Mouse (Mus musculus): ENCODE data around the gene Thbs2. TPM values are rescaled to one million over a fixed set of nuclear protein-coding genes. Genes with fewer than 3 reads are reported as not detected.
"Not testable (repeated sequence)": the region's sequence is repeated elsewhere in the genome, so short reads cannot be mapped to it uniquely, and the experiment has no call there.

Thbs2 gene
- total RNA-seq, 2 experiments from 2014 or later = 0.04 TPM

DNA sequence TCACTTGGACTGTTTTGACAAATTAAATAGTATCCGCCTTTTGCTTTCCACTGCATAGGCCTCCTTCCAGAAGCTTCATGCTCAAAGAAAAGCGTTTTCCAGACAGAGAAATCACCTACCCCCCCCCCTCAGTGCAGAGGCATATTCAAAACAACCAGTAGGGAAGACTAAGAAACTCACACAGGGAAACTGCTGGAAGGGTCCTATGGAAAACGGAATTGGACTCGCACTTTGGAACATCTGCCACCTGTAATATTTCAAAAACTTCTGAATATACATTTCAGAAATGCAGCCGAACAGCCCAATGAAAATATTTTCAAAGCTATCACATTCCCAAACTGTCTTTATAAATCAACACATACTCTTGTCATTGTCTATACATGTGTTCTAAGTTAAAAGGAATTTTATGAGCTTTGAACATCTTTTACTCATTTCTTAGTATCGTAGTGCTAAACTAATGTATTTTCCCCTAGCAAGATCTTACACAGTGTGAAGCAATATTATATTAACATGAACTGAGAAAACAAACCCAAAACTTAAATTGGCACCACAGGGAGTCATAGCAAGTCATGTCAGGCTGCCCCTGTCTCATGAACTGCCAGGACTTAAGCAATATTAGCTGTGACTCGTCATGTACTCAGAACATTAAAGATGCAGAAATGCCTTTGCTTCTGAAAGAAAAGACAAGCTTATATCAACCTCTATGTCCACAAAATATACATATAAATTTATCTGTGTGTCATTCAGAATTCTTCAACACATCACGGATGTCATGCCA, 58.3 kb downstream of the Thbs2 start:
- ATAC-seq (ENCODE audit: poor library complexity, severe bottlenecking) = no peak

DNA sequence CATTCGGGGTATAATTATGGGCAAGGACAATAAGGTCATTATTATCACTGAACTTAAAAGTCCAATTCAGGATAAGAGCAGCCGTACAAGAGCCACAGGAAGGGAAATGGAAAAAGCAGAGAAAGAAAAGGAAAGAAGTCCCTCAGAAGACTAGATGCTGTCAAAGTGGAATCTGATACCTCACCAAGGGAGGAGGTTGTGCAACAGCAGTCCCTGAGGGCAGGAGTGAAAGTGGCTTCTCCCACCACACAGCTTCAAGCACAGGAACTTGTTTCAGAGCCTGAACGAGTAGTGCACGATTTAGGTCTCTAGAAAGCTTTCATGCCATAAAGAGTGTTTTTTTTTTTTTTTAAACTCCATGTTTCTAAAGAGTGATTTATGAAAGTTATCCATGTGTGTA, 65.1 kb downstream of the Thbs2 start:
- ATAC-seq (ENCODE audit: poor library complexity, severe bottlenecking) = no peak

DNA sequence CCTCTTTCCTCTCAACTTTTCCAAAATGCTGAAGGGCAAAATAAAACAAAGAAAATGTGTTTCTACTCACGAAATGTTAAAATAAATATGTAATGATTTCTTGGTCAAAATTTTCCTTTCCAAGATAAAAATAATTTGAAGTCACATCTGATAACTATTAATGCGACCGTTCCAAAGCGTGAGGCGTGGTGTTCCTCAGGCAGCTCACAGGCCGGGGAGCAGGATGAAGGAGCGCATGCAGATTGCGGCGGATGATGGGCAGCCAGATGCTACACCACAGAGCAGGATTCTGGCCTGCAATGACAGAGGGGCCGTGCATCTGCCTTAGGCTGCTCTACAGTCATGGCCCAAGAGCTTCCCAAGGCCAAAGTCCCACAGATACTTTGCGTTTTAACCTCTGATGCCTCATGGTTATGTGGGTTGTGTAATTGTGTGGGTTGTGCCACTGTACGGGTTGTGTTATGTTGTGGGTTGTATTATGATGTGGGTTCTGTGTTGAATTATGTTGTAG, 66.2 kb downstream of the Thbs2 start:
- ATAC-seq (ENCODE audit: poor library complexity, severe bottlenecking) = no peak

DNA sequence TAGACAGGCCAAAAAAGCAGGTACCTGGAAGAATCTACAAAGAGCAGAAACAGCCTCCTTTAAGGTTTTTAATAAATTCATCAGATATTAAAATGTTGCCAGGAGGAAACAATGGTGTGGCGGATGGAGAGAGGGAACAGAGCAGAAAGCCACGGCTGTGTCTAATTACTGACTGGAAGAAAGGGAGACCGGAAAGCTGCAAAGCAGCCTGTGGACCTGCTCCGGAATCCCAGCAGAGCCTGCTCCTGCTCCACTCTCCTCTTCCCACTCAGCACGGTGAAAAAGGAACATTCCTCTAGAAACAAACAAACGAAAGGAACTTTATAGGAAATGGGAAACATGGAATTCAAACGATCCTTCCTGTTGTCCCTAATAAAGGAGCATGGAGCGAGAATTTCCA, 69.6 kb downstream of the Thbs2 start:
- ATAC-seq (ENCODE audit: poor library complexity, severe bottlenecking) = no peak

DNA sequence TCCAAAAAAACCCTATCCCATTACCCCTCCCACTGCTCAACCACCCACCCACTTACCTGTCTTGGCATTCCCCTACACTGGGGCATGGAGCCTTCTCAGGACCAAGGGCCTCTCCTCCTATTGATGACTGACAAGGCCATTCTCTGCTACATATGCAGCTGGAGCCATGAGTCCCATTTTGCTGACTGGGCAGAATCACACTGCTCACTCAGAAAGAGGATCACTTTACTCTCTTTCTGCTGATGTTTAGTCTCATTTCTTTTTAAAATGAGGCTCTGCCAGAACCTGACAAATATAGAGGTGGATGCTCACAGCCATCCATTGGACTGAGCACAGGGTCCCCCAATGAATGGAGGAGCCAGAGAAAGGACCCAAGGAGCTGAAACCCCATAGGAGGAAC, 73.0 kb downstream of the Thbs2 start:
- ATAC-seq (ENCODE audit: poor library complexity, severe bottlenecking) = not testable (repeated sequence)

DNA sequence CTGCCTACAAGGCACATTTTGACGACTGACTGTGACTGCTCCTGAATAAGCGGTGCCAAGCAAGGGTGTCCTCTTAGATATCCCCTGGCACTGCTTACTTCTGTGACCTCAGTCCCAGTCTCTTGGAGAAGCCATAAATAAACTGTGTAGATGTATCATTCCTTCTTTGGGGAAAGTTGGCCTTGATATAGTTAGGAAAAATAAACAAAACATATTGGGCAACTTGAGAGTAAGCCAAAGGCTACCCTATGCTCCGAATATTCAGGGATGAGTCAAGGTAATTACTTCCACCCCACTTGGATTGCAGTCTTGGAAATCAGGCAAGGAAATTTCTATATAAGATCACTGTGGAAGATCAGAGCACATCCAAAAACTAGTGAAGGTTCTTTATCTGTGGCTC, 74.0 kb downstream of the Thbs2 start:
- ATAC-seq (ENCODE audit: poor library complexity, severe bottlenecking) = no peak

DNA sequence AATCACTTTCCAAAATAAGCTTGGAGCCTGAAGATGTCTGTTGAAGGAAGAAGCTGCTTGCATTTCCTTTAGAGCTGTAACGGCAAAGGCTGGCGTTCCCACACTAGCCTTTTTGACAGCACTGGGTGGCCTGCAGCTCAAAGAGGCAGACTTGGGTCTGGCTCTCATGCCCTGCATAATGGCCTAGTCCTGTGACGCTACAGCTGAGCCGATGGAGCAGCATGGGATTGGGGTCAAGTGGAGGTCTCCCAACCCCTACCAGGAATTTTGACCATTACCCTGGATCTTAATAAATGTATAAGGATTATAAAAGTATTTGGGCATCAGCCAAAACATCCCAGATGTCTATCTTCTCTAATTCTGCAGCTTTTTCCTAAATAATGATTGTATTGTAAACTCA, 75.0 kb downstream of the Thbs2 start:
- ATAC-seq (ENCODE audit: poor library complexity, severe bottlenecking) = no peak

Other genes with a start within 250 kb of the Thbs2 start
- not detected in 2 replicates for gene Wdr27, start 248.9 kb upstream of the Thbs2 start, total RNA-seq (2015)
- not detected in 2 replicates for gene Wdr27, start 248.9 kb upstream of the Thbs2 start, total RNA-seq (2017)
- gene 1600012H06Rik, start 248.9 kb upstream of the Thbs2 start, total RNA-seq (2015) = 27.7 and 30.1 TPM in 2 replicates
- 19.7 and 22.4 TPM in 2 replicates for gene 1600012H06Rik, start 248.9 kb upstream of the Thbs2 start, total RNA-seq (2017)

Measured in megakaryocyte, adult 5-6 weeks (primary cell).